Mouse (Mus musculus): ENCODE data around the gene Cnn2. TPM values are rescaled to one million over a fixed set of nuclear protein-coding genes. Genes with fewer than 3 reads are reported as not detected.
"Not testable (repeated sequence)": the region's sequence is repeated elsewhere in the genome, so short reads cannot be mapped to it uniquely, and the experiment has no call there.

Gene Cnn2
- total RNA-seq, 2 experiments from 2014 or later: 5.2 to 10.5 TPM

DNA sequence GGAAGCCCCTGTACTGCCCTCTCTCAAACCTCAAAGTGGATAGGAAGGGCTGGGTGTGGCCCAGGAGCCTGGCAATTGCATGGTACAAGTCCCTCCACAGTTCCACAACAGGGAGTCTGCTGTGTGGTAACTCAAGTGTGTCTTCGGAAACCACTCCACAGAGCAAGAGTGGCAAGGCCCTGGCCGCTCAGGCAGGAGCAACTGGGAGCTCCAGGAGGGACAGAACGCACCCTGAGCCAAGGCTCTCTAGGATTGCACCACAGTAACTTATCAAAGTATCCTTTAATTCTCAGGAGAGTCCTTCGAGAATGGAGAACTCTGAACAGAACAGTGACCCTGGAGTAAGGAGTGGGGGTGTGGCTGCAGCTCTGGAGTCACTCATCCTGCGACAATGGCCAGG, 47.3 kb downstream of the Cnn2 start:
- DNase-seq (ENCODE audit: low spot score): no peak

DNA sequence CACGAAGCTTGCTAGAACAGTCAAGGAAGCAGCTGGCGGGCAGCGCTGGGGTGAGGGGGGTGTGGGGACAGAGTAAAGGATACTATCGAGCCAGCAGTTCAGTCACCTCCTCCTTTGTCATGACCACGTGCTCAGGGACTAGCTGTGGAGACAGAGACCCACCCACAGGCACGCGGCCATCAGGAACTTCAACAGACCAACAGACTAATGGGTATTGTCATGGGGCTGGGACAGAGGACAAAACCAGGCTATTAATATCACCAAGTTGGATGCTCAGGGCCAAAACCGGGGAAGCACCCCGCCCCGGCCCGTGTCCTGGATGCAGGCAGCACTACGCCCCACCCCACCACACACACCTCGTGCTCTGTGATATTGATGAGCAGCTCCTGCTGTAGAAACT, 48.4 kb downstream of the Cnn2 start:
- DNase-seq (ENCODE audit: low spot score): no peak

DNA sequence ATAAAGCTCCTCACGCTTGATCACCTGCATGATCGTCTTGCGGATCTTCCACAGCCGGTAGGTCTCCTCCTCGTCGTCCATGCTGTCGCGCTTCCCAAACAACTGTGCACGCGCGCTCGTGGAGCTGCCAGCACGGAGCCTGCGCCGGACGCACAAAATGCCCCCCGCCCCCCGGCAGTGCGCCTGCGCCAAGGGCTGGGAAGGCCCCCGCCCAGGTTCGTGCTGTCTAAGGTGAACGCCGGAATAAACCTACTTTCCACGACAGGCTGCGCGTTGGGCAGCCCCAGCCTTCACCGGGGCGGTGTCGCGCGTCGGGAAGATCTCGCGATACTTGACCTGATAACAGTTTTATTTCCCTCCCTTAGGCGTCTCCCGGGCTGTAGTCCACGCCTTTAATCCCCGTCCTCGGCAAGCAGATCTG, 51.2 kb downstream of the Cnn2 start, which contains the start of gene Polr2e:
Polr2e (minus strand) TSS at position 237 of the 421 bp plus-strand sequence.
- peak; percentile 99 for DNase-seq (ENCODE audit: low spot score)

DNA sequence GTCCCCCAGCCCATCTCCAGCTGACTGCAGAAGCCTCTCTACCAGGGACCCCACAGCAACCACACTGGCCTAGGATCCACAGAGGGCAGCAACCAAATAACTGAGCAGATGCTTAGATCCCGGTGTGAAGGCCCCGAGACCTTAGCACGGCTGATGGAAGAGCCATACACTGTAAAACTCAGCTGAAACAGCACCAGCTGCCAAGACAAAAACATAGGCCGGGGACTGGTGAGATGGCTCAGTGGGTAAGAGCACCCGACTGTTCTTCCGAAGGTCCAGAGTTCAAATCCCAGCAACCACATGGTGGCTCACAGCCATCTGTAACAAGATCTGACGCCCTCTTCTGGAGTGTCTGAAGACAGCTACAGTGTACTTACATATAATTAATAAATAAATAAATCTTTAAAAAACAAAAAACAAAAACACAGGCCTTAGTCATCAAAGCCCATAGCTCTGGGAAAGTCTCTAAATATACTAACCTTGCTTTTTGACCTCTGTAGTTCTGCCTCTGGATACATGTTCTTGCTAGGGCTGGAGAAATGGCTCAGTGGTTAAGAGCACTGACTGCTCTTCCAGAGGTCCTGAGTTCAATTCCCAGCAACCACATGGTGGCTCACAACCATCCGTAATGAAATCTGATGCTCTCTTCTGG, 53.2 kb downstream of the Cnn2 start:
- DNase-seq (ENCODE audit: low spot score): not testable (repeated sequence)

GRCm38 (mm10) chr10:80044087-80044486, 55.7 kb downstream of the Cnn2 start:
- DNase-seq (ENCODE audit: low spot score): no peak

DNA sequence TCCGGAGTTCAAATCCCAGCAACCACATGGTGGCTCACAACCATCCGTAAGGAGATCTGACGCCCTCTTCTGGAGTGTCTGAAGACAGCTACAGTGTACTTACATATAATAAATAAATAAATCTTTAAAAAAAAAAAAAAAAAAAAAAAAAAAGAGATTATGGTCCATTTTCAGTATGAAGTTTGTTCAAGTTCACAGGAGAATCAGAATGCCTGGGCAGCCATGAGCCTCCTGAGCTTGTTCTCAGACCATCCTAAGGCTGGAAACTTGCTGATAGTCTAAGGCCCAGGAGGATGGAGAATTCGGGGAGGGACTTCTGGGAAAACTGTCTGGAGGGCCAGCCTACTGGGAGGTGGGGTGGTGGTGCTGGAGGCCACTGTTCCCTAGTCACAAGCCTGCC, 57.0 kb downstream of the Cnn2 start:
- not testable (repeated sequence) for DNase-seq (ENCODE audit: low spot score)

Other genes with a start within 250 kb of the Cnn2 start
- 10 to 100 TPM; 31.9 to 36.7 TPM for gene Polrmt, start 242.0 kb upstream of the Cnn2 start, total RNA-seq (2021)
- not detected for gene Fgf22, start 233.5 kb upstream of the Cnn2 start, total RNA-seq (2021)
- gene Rnf126, start 221.6 kb upstream of the Cnn2 start, total RNA-seq (2021): 10 to 100 TPM; 49.5 to 54.5 TPM
- gene Fstl3, start 211.3 kb upstream of the Cnn2 start, total RNA-seq (2021): 1 to 10 TPM; 1.2 to 1.9 TPM
- not detected for gene Prss57, start 197.6 kb upstream of the Cnn2 start, total RNA-seq (2021)
- gene Palm, start 195.0 kb upstream of the Cnn2 start, total RNA-seq (2021): 10 to 100 TPM; 11.1 to 22.9 TPM
- under 1 TPM in 1 of 2 experiments, not detected in 1; 0.40 TPM for gene Misp, start 167.6 kb upstream of the Cnn2 start, total RNA-seq (2021)
- gene Ptbp1, start 134.2 kb upstream of the Cnn2 start, total RNA-seq (2021): 10 to 100 TPM; 12.7 to 22.7 TPM
- not detected for gene Prtn3, start 114.1 kb upstream of the Cnn2 start, total RNA-seq (2021)
- under 1 TPM; 0.11 to 0.17 TPM for gene Plppr3, start 114.0 kb upstream of the Cnn2 start, total RNA-seq (2021)
- not detected for gene Elane, start 102.3 kb upstream of the Cnn2 start, total RNA-seq (2021)
- 100 to 1,000 TPM in 1 of 2 experiments, 10 to 100 TPM in 1; 46.0 to 111 TPM for gene Cfd, start 97.7 kb upstream of the Cnn2 start, total RNA-seq (2021)
- 10 to 100 TPM; 31.2 to 32.8 TPM for gene Med16, start 79.7 kb upstream of the Cnn2 start, total RNA-seq (2021)
- not detected for gene Gm26602, start 77.7 kb upstream of the Cnn2 start, total RNA-seq (2021)
- under 1 TPM; 0.21 TPM for gene Kiss1r, start 71.6 kb upstream of the Cnn2 start, total RNA-seq (2021)
- gene R3hdm4, start 67.4 kb upstream of the Cnn2 start, total RNA-seq (2021): 100 to 1,000 TPM; 114 to 115 TPM
- gene Arid3a, start 61.5 kb upstream of the Cnn2 start, total RNA-seq (2021): 1 to 10 TPM; 1.5 to 1.7 TPM
- 10 to 100 TPM; 21.0 to 22.9 TPM for gene Wdr18, start 28.4 kb upstream of the Cnn2 start, total RNA-seq (2021)
- under 1 TPM; 0.32 to 0.59 TPM for gene Grin3b, start 17.9 kb upstream of the Cnn2 start, total RNA-seq (2021)
- gene Tmem259, start 4.3 kb upstream of the Cnn2 start, total RNA-seq (2021): 10 to 100 TPM; 68.7 to 84.2 TPM
- 1 to 10 TPM; 6.6 to 7.6 TPM for gene Abca7, start 7.9 kb downstream of the Cnn2 start, total RNA-seq (2021)
- gene Arhgap45, start 28.1 kb downstream of the Cnn2 start, total RNA-seq (2021): 1 to 10 TPM in 1 of 2 experiments, under 1 TPM in 1; 0.75 to 1.3 TPM
- gene Polr2e, start 51.2 kb downstream of the Cnn2 start, total RNA-seq (2021): 10 to 100 TPM; 44.3 to 46.2 TPM
- gene Gpx4, start 58.6 kb downstream of the Cnn2 start, total RNA-seq (2021): 100 to 1,000 TPM; 631 to 739 TPM
- 1 to 10 TPM; 5.4 to 5.9 TPM for gene Sbno2, start 117.0 kb downstream of the Cnn2 start, total RNA-seq (2021)
- 100 to 1,000 TPM; 145 to 148 TPM for gene Stk11, start 127.2 kb downstream of the Cnn2 start, total RNA-seq (2021)
- gene Atp5d, start 150.0 kb downstream of the Cnn2 start, total RNA-seq (2021): 100 to 1,000 TPM; 573 to 611 TPM
- 1 to 10 TPM; 1.6 to 1.9 TPM for gene Cbarp, start 152.3 kb downstream of the Cnn2 start, total RNA-seq (2021)
- gene Midn, start 159.7 kb downstream of the Cnn2 start, total RNA-seq (2021): 10 to 100 TPM; 40.6 to 47.9 TPM
- gene Cirbp, start 177.4 kb downstream of the Cnn2 start, total RNA-seq (2021): 10 to 100 TPM; 28.9 to 37.5 TPM
- gene 1600002K03Rik, start 184.4 kb downstream of the Cnn2 start, total RNA-seq (2021): 1 to 10 TPM; 5.4 to 6.5 TPM
- gene Efna2, start 190.9 kb downstream of the Cnn2 start, total RNA-seq (2021): under 1 TPM; 0.24 to 0.48 TPM
- gene Mum1, start 237.8 kb downstream of the Cnn2 start, total RNA-seq (2021): 10 to 100 TPM; 13.8 to 13.9 TPM